Mouse (Mus musculus): ENCODE results near the gene Glrp1.

Glrp1 gene

GRCm38 (mm10) chr1:88509789-88510188, at the start of gene Glrp1:
TSS of gene Glrp1 (minus strand) at chr1:88510066.
- no peak for DNase-seq (ENCODE audit: low spot score in 2 of 2)

GRCm38 (mm10) chr1:88559258-88559657, 49.4 kb upstream of the Glrp1 start:
- no peak for DNase-seq (ENCODE audit: low spot score in 2 of 2)

- no peak for DNase-seq (ENCODE audit: low spot score in 2 of 2)
Measured at GRCm38 (mm10) chr1:88558793-88559192, 48.9 kb upstream of the Glrp1 start.

- DNase-seq (ENCODE audit: low spot score in 2 of 2): no peak
Measured at GRCm38 (mm10) chr1:88556401-88556800, 46.5 kb upstream of the Glrp1 start.

GRCm38 (mm10) chr1:88553500-88554187, 43.8 kb upstream of the Glrp1 start:
- no peak for DNase-seq (ENCODE audit: low spot score in 2 of 2)

GRCm38 (mm10) chr1:88549263-88549662, 39.4 kb upstream of the Glrp1 start:
- DNase-seq (ENCODE audit: low spot score in 2 of 2): no peak

- DNase-seq (ENCODE audit: low spot score in 2 of 2): no peak
Measured at GRCm38 (mm10) chr1:88547172-88547571, 37.3 kb upstream of the Glrp1 start.

GRCm38 (mm10) chr1:88543608-88544007, 33.7 kb upstream of the Glrp1 start:
- DNase-seq (ENCODE audit: low spot score in 2 of 2): no peak

GRCm38 (mm10) chr1:88539823-88540222, 30.0 kb upstream of the Glrp1 start:
- no peak for DNase-seq (ENCODE audit: low spot score in 2 of 2)

GRCm38 (mm10) chr1:88539256-88539655, 29.4 kb upstream of the Glrp1 start:
- no peak for DNase-seq (ENCODE audit: low spot score in 2 of 2)

- DNase-seq (ENCODE audit: low spot score in 2 of 2): no peak
Measured at GRCm38 (mm10) chr1:88536308-88536707, 26.4 kb upstream of the Glrp1 start.

GRCm38 (mm10) chr1:88534091-88534490, 24.2 kb upstream of the Glrp1 start:
- DNase-seq (ENCODE audit: low spot score in 2 of 2): no peak

GRCm38 (mm10) chr1:88526161-88526560, 16.3 kb upstream of the Glrp1 start:
- no peak for DNase-seq (ENCODE audit: low spot score in 2 of 2)

GRCm38 (mm10) chr1:88525622-88526021, 15.8 kb upstream of the Glrp1 start:
- DNase-seq (ENCODE audit: low spot score in 2 of 2): no peak

- no peak for DNase-seq (ENCODE audit: low spot score in 2 of 2)
Measured at GRCm38 (mm10) chr1:88521170-88521747, 11.4 kb upstream of the Glrp1 start.

- no peak for DNase-seq (ENCODE audit: low spot score in 2 of 2)
Measured at GRCm38 (mm10) chr1:88513613-88514012, 3.7 kb upstream of the Glrp1 start.

- DNase-seq (ENCODE audit: low spot score in 2 of 2): no peak
Measured at GRCm38 (mm10) chr1:88507886-88508285, 2.0 kb downstream of the Glrp1 start.

- DNase-seq (ENCODE audit: low spot score in 2 of 2): no peak
Measured at GRCm38 (mm10) chr1:88507214-88507613, 2.7 kb downstream of the Glrp1 start.

GRCm38 (mm10) chr1:88506412-88506811, 3.5 kb downstream of the Glrp1 start:
- DNase-seq (ENCODE audit: low spot score in 2 of 2): no peak

- no peak for DNase-seq (ENCODE audit: low spot score in 2 of 2)
Measured at GRCm38 (mm10) chr1:88505697-88506096, 4.2 kb downstream of the Glrp1 start.

GRCm38 (mm10) chr1:88504531-88504945, 5.3 kb downstream of the Glrp1 start:
- no peak for DNase-seq (ENCODE audit: low spot score in 2 of 2)

- no peak for DNase-seq (ENCODE audit: low spot score in 2 of 2)
Measured at GRCm38 (mm10) chr1:88502822-88503221, 7.0 kb downstream of the Glrp1 start.

- DNase-seq (ENCODE audit: low spot score in 2 of 2): no peak
Measured at GRCm38 (mm10) chr1:88499230-88499737, 10.6 kb downstream of the Glrp1 start.

All from spleen, postnatal 14 days (tissue).